In genomic region chr11:103172392-103173040, GRCm38 (mm10) we compare ENCODE assay signal across 11 mouse cellular contexts. TPM values are rescaled to one million over a fixed set of nuclear protein-coding genes. Genes with fewer than 3 reads are reported as not detected.
DNase-seq lines count a peak whose midpoint lies in the region; ATAC-seq and TF ChIP-seq lines count a peak whose summit lies in the region.
"Had no signal": no experiment of that assay in that cellular context is flagged by ENCODE, and none has a peak within 500 bp of the region (broad histone marks: within the 10 kb centered on the region; RNA-seq: fewer than 3 reads in every experiment).

No protein-coding gene starts in this region.

- H3K4me3 ChIP-seq in gastrocnemius, adult 2 months, result peak overlapping the region; percentile 87
- no peak overlapping the region for H3K4me3 ChIP-seq in kidney, postnatal 0 days (replicated peaks; ENCODE audit: low read depth, low read length)
- H3K4me3 ChIP-seq in bone marrow macrophage, adult 2 months (ENCODE audit: insufficient read depth, low read length), result peak overlapping the region; percentile 88
- H3K4me3 ChIP-seq in midbrain, embryonic 15.5 days, result peak overlapping the region; percentile 54

- peak overlapping the region; percentile 1; the same call in 1 of the 2 replicates for H3K4me2 ChIP-seq in kidney, postnatal 0 days (ENCODE audit: low read length)
- H3K4me2 ChIP-seq in midbrain, embryonic 15.5 days, result peak overlapping the region; percentile 86

- TF ChIP-seq POLR2A in bone marrow macrophage, adult 2 months (IDR thresholded peaks at IDR 0.05; ENCODE audit: borderline replicate concordance, low read depth, low read length), result no peak

- ATAC-seq in kidney, postnatal 0 days (replicated peaks; ENCODE audit: low FRiP score, low read depth), result no peak
- no peak for ATAC-seq in midbrain, embryonic 15.5 days (replicated peaks)

- DNase-seq in gastrocnemius, adult 2 months, result no peak
- DNase-seq in gastrocnemius, adult 18-20 months (ENCODE audit: low spot score), result no peak
- DNase-seq in kidney, postnatal 0 days (ENCODE audit: low spot score), result no peak
- DNase-seq in kidney, adult 18-20 months, result no peak
- DNase-seq in testis, postnatal 14 days (ENCODE audit: low spot score), result no peak
- no peak for DNase-seq in cerebellum, postnatal 14 days
- DNase-seq: cerebellum, adult 8-10 months had no signal

- H3K27ac ChIP-seq in gastrocnemius, adult 2 months, result peak overlapping the region; percentile 86
- H3K27ac ChIP-seq in kidney, postnatal 0 days, result peak overlapping the region; percentile 52; the same call in 1 of the 2 replicates
- peak overlapping the region; percentile 88 for H3K27ac ChIP-seq in bone marrow macrophage, adult 2 months (ENCODE audit: insufficient read depth, low read depth, low read length)
- H3K27ac ChIP-seq in midbrain, embryonic 15.5 days, result no peak overlapping the region

- intact Hi-C loops in gastrocnemius, adult 2 months (cut with DNase I), result loop anchor here (10.0 kb wide), 1 partner anchor 52 kb away; no protein-coding TSS in a partner anchor

- 0 out of 2 replicates have a peak, but pooled peaks cover 19% of the 10 kb centered on the region for H3K4me1 ChIP-seq in kidney, postnatal 0 days (replicated peaks; ENCODE audit: insufficient read depth, low read length)
- peaks cover 50% of the 10 kb centered on the region for H3K4me1 ChIP-seq in bone marrow macrophage, adult 2 months (ENCODE audit: control insufficient read depth, insufficient read depth, low read length)
- peaks cover 56% of the 10 kb centered on the region for H3K4me1 ChIP-seq in midbrain, embryonic 15.5 days

- no peaks in the 10 kb centered on the region for H3K36me3 ChIP-seq in kidney, postnatal 0 days (ENCODE audit: insufficient read depth, low read length)
- no peaks in the 10 kb centered on the region for H3K36me3 ChIP-seq in midbrain, embryonic 15.5 days (replicated peaks)

- H3K27me3 ChIP-seq in kidney, postnatal 0 days (ENCODE audit: insufficient read depth, low read length), result no peaks in the 10 kb centered on the region
- no peaks in the 10 kb centered on the region; the same call in 1 of the 2 replicates for H3K27me3 ChIP-seq in midbrain, embryonic 15.5 days (replicated peaks)

- H3K9ac ChIP-seq in kidney, postnatal 0 days (ENCODE audit: low read depth, low read length), result no peak overlapping the region
- H3K9ac ChIP-seq in midbrain, embryonic 15.5 days, result 0 out of 2 replicates have a peak overlapping the region, but pooled peaks have one; percentile 80

- no peaks in the 10 kb centered on the region for H3K9me3 ChIP-seq in kidney, postnatal 0 days (replicated peaks; ENCODE audit: low read length)
- H3K9me3 ChIP-seq in midbrain, embryonic 15.5 days, result no peaks in the 10 kb centered on the region

- TF ChIP-seq CTCF in gastrocnemius, adult 2 months (IDR thresholded peaks at IDR 0.05), result no peak
- no peak for TF ChIP-seq CTCF in kidney, postnatal 0 days (IDR thresholded peaks at IDR 0.05; ENCODE audit: low read depth)
- TF ChIP-seq CTCF in bone marrow macrophage, adult 2 months (IDR thresholded peaks at IDR 0.05; ENCODE audit: low read depth, low read length), result no peak

- 72% methylated on average over 6 of the region's 6 CpGs for WGBS in kidney, postnatal 0 days
- WGBS in midbrain, embryonic 15.5 days, result 67% methylated on average over 6 of the region's 6 CpGs

RNA-seq across cellular contexts. Expression of gene Fmnl1, which starts 1.6 kb away (rescaled TPM):
- total RNA-seq in gastrocnemius, adult 2 months (2021), result 1 to 10 TPM; 4.2 to 5.7 TPM
- 1 to 10 TPM; 5.1 to 8.1 TPM for total RNA-seq in gastrocnemius, adult 18-20 months (2021)
- polyA plus RNA-seq in kidney, postnatal 0 days (2015; fragmentation: Nextera tagmentation; extraction: Ambion mirVana), result 2.6 and 3.4 TPM in 2 replicates
- polyA plus RNA-seq in bone marrow macrophage, adult 2 months (2012; ENCODE audit: insufficient read depth, insufficient read length, missing spikeins), result 216 and 241 TPM in 2 replicates
- polyA plus RNA-seq in midbrain, embryonic 15.5 days (2015; fragmentation: Nextera tagmentation; extraction: Ambion mirVana), result 7.0 and 7.5 TPM in 2 replicates

RNA-seq across cellular contexts. Expression of gene 1700023F06Rik, which starts 35.8 kb away (rescaled TPM):
- not detected for total RNA-seq in gastrocnemius, adult 2 months (2021)
- not detected for total RNA-seq in gastrocnemius, adult 18-20 months (2021)
- 0.37 and 0.47 TPM in 2 replicates for polyA plus RNA-seq in kidney, postnatal 0 days (2015; fragmentation: Nextera tagmentation; extraction: Ambion mirVana)
- polyA plus RNA-seq in bone marrow macrophage, adult 2 months (2012; ENCODE audit: insufficient read depth, insufficient read length, missing spikeins), result not detected in 2 replicates
- 1.6 and 1.9 TPM in 2 replicates for polyA plus RNA-seq in midbrain, embryonic 15.5 days (2015; fragmentation: Nextera tagmentation; extraction: Ambion mirVana)
- total RNA-seq: gastrocnemius, postnatal 4 days had no signal

RNA-seq across cellular contexts. Expression of gene Hexim2, which starts 40.3 kb away (rescaled TPM):
- 1 to 10 TPM; 2.0 to 3.6 TPM for total RNA-seq in gastrocnemius, adult 2 months (2021)
- 1 to 10 TPM; 3.3 to 4.4 TPM for total RNA-seq in gastrocnemius, adult 18-20 months (2021)
- 6.5 and 6.9 TPM in 2 replicates for polyA plus RNA-seq in kidney, postnatal 0 days (2015; fragmentation: Nextera tagmentation; extraction: Ambion mirVana)
- polyA plus RNA-seq in bone marrow macrophage, adult 2 months (2012; ENCODE audit: insufficient read depth, insufficient read length, missing spikeins), result 3.1 and 3.6 TPM in 2 replicates
- polyA plus RNA-seq in midbrain, embryonic 15.5 days (2015; fragmentation: Nextera tagmentation; extraction: Ambion mirVana), result 27.2 and 33.4 TPM in 2 replicates

RNA-seq across cellular contexts. Expression of gene Spata32, which starts 45.7 kb away (rescaled TPM):
- total RNA-seq in gastrocnemius, adult 2 months (2021), result not detected
- not detected for total RNA-seq in gastrocnemius, adult 18-20 months (2021)
- not detected in 2 replicates for polyA plus RNA-seq in kidney, postnatal 0 days (2015; fragmentation: Nextera tagmentation; extraction: Ambion mirVana)
- not detected in 2 replicates for polyA plus RNA-seq in bone marrow macrophage, adult 2 months (2012; ENCODE audit: insufficient read depth, insufficient read length, missing spikeins)
- 0.66 and 0.71 TPM in 2 replicates for polyA plus RNA-seq in midbrain, embryonic 15.5 days (2015; fragmentation: Nextera tagmentation; extraction: Ambion mirVana)
- total RNA-seq: gastrocnemius, postnatal 4 days had no signal
- polyA plus RNA-seq: lung, embryonic 16.5 days had no signal

RNA-seq across cellular contexts. Expression of gene Hexim1, which starts 56.5 kb away (rescaled TPM):
- 10 to 100 TPM; 18.6 to 21.8 TPM for total RNA-seq in gastrocnemius, adult 2 months (2021)
- total RNA-seq in gastrocnemius, adult 18-20 months (2021), result 10 to 100 TPM; 23.3 to 23.6 TPM
- polyA plus RNA-seq in kidney, postnatal 0 days (2015; fragmentation: Nextera tagmentation; extraction: Ambion mirVana), result 6.5 and 6.8 TPM in 2 replicates
- polyA plus RNA-seq in bone marrow macrophage, adult 2 months (2012; ENCODE audit: insufficient read depth, insufficient read length, missing spikeins), result 43.7 and 44.3 TPM in 2 replicates
- polyA plus RNA-seq in midbrain, embryonic 15.5 days (2015; fragmentation: Nextera tagmentation; extraction: Ambion mirVana), result 3.1 and 3.7 TPM in 2 replicates

Comparison
In these comparisons a context has a peak if more than half of its experiments do, and no peak if none do; other contexts are left out.
1. RNA of gene Fmnl1, which starts 1.6 kb away (polyA plus RNA-seq): 216 to 241 TPM in bone marrow macrophage, adult 2 months; 7.0 to 7.5 TPM in midbrain, embryonic 15.5 days and 2.6 to 3.4 TPM in kidney, postnatal 0 days; every median in the first group is over 10 times any median in the second.